Comparison of ENCODE assay signal across 11 mouse cellular contexts in genomic region chr10:6979216-6979615, GRCm38 (mm10).
A peak's percentile ranks its signal among the peaks of the same experiment; 100 is the strongest.
DNase-seq lines count a peak whose midpoint lies in the region; ATAC-seq and TF ChIP-seq lines count a peak whose summit lies in the region.
"Had no signal": no experiment of that assay in that cellular context is flagged by ENCODE, and none has a peak within 500 bp of the region (broad histone marks: within the 10 kb centered on the region; RNA-seq: fewer than 3 reads in every experiment).

No protein-coding gene starts in this region.

- no peaks in the 10 kb centered on the region for H3K36me3 ChIP-seq in limb, embryonic 13.5 days
- H3K36me3 ChIP-seq in limb, embryonic 10.5 days = no peaks in the 10 kb centered on the region
- no peaks in the 10 kb centered on the region for H3K36me3 ChIP-seq in hindbrain, postnatal 0 days (ENCODE audit: insufficient read depth, low read length)
- H3K36me3 ChIP-seq: embryonic facial prominence, embryonic 15.5 days; G1E had no signal

- intact Hi-C loops in gastrocnemius, adult 2 months (cut with DNase I) = no loop called here

- no peak overlapping the region for H3K4me3 ChIP-seq in limb, embryonic 13.5 days
- H3K4me3 ChIP-seq in limb, embryonic 10.5 days = no peak overlapping the region
- peak overlapping the region; percentile 31; the same call in 1 of the 2 replicates for H3K4me3 ChIP-seq in hindbrain, postnatal 0 days (ENCODE audit: low read length)
- no peak overlapping the region for H3K4me3 ChIP-seq in gastrocnemius, adult 2 months

- no peak for ATAC-seq in limb, embryonic 13.5 days (ENCODE audit: low FRiP score, low read depth)
- ATAC-seq in hindbrain, postnatal 0 days = peak; percentile 71

- no peak overlapping the region for H3K27ac ChIP-seq in limb, embryonic 13.5 days
- H3K27ac ChIP-seq in limb, embryonic 10.5 days = no peak overlapping the region
- no peak overlapping the region; the same call in 1 of the 2 replicates for H3K27ac ChIP-seq in hindbrain, postnatal 0 days
- H3K27ac ChIP-seq in gastrocnemius, adult 2 months = no peak overlapping the region
- H3K27ac ChIP-seq: embryonic facial prominence, embryonic 15.5 days had no signal

- H3K4me2 ChIP-seq in limb, embryonic 13.5 days (replicated peaks) = peak overlapping the region; percentile 19; the same call in 1 of the 2 replicates
- peak overlapping the region; percentile 53 for H3K4me2 ChIP-seq in hindbrain, postnatal 0 days (ENCODE audit: low read depth, low read length)

- 44% methylated on average over 7 of the region's 7 CpGs for WGBS in limb, embryonic 13.5 days
- 71% methylated on average over 7 of the region's 7 CpGs for WGBS in limb, embryonic 10.5 days
- WGBS in hindbrain, postnatal 0 days = 46% methylated on average over 7 of the region's 7 CpGs

- TF ChIP-seq CTCF in brain, embryonic 14.5 days (IDR thresholded peaks at IDR 0.05; ENCODE audit: borderline replicate concordance, extremely low read depth, insufficient read depth, insufficient read length) = no peak
- no peak for TF ChIP-seq CTCF in hindbrain, postnatal 0 days (IDR thresholded peaks at IDR 0.05; ENCODE audit: low read depth)
- TF ChIP-seq CTCF in gastrocnemius, adult 2 months (IDR thresholded peaks at IDR 0.05) = no peak

- H3K9me3 ChIP-seq in limb, embryonic 13.5 days = no peaks in the 10 kb centered on the region
- H3K9me3 ChIP-seq in limb, embryonic 10.5 days (replicated peaks) = no peaks in the 10 kb centered on the region
- no peaks in the 10 kb centered on the region for H3K9me3 ChIP-seq in hindbrain, postnatal 0 days (ENCODE audit: low read length)
- H3K9me3 ChIP-seq: embryonic facial prominence, embryonic 15.5 days; G1E had no signal

- no peaks in the 10 kb centered on the region for H3K27me3 ChIP-seq in limb, embryonic 13.5 days
- no peaks in the 10 kb centered on the region for H3K27me3 ChIP-seq in limb, embryonic 10.5 days (ENCODE audit: low read depth, poor library complexity, severe bottlenecking)
- no peaks in the 10 kb centered on the region for H3K27me3 ChIP-seq in hindbrain, postnatal 0 days (ENCODE audit: insufficient read depth, low read length)
- H3K27me3 ChIP-seq: embryonic facial prominence, embryonic 15.5 days had no signal

- no peak for DNase-seq in limb, embryonic 10.5 days (ENCODE audit: low spot score)
- DNase-seq in brain, embryonic 14.5 days (ENCODE audit: low read depth) = peak; percentile 65
- DNase-seq in cerebellum, adult 9-10 months = peak; percentile 88
- peak; percentile 41 for DNase-seq in hindbrain, postnatal 0 days (ENCODE audit: low spot score)
- no peak for DNase-seq in gastrocnemius, postnatal 10 days
- DNase-seq in gastrocnemius, adult 2 months = no peak
- DNase-seq in kidney, postnatal 36 days = no peak
- DNase-seq: adrenal gland, postnatal 14 days had no signal

- TF ChIP-seq POLR2A in brain, embryonic 14.5 days (IDR thresholded peaks at IDR 0.05; ENCODE audit: borderline replicate concordance, extremely low read depth, insufficient read depth, insufficient read length, poor library complexity, severe bottlenecking) = no peak

- H3K4me1 ChIP-seq in limb, embryonic 13.5 days = peaks cover 7% of the 10 kb centered on the region; the same call in 1 of the 2 replicates
- H3K4me1 ChIP-seq in limb, embryonic 10.5 days = peaks cover 10% of the 10 kb centered on the region
- H3K4me1 ChIP-seq in hindbrain, postnatal 0 days (ENCODE audit: insufficient read depth, low read length) = no peaks in the 10 kb centered on the region
- H3K4me1 ChIP-seq: embryonic facial prominence, embryonic 15.5 days had no signal

- no peak overlapping the region for H3K9ac ChIP-seq in limb, embryonic 13.5 days
- no peak overlapping the region for H3K9ac ChIP-seq in hindbrain, postnatal 0 days (replicated peaks; ENCODE audit: low read length)
- H3K9ac ChIP-seq: embryonic facial prominence, embryonic 15.5 days had no signal

Comparison
In these comparisons a context has a peak if more than half of its experiments do, and no peak if none do; other contexts are left out.
1. DNase-seq: peak in brain, embryonic 14.5 days (single experiment), cerebellum, adult 9-10 months (single experiment) and hindbrain, postnatal 0 days (single experiment); none in limb, embryonic 10.5 days (single experiment), gastrocnemius, postnatal 10 days (single experiment), gastrocnemius, adult 2 months (single experiment) and kidney, postnatal 36 days (0 of 2).